Mouse (Mus musculus) bone marrow, adult 2 months (tissue): ENCODE results near the gene Praf2. TPM values are rescaled to one million over a fixed set of nuclear protein-coding genes. Genes with fewer than 3 reads are reported as not detected.
"Not testable (repeated sequence)": the region's sequence is repeated elsewhere in the genome, so short reads cannot be mapped to it uniquely, and the experiment has no call there.

ENCODE experiments used
- H3K27ac ChIP-seq: fragments of 200-500 bp; 2 replicates; pipeline ENCODE4 v1.5.1; 2012; ENCODE audit warnings: low read depth, mild to moderate bottlenecking, control low read depth, inconsistent platforms, low read length; ENCODE audit not compliant: control insufficient read depth, poor library complexity, insufficient read depth
- H3K4me1 ChIP-seq: fragments of 200-500 bp; 2 replicates; pipeline ENCODE4 v1.6.1; 2011; ENCODE audit warnings: low read length; ENCODE audit not compliant: control insufficient read depth, insufficient read depth
- H3K4me3 ChIP-seq: fragments of 200-500 bp; replicated peaks from 2 replicates; pipeline ENCODE3; 2011; ENCODE audit warnings: mild to moderate bottlenecking, low read depth, low read length, control low read depth; ENCODE audit not compliant: control insufficient read depth
- CTCF ChIP-seq: fragments of 200-500 bp; IDR thresholded peaks from 2 replicates; pipeline ENCODE4 v1.5.1; 2011; ENCODE audit warnings: low read length, control low read depth; ENCODE audit not compliant: control insufficient read depth, insufficient read depth
- POLR2A ChIP-seq: fragments of 200-500 bp; IDR thresholded peaks from 2 replicates; pipeline ENCODE4 v1.6.1; 2011; ENCODE audit warnings: low read depth, mild to moderate bottlenecking, control low read depth, low read length, borderline replicate concordance; ENCODE audit not compliant: control insufficient read depth
- whole genome bisulfite sequencing: fragments of 180-500 bp; shearing (Covaris S2); methylation state at CpG from one replicate; pipeline ENCODE4 v1.1.7; 2018; 5-methylcytosine and 5-hydroxymethylcytosine counted together
- polyA plus RNA-seq: library from polyadenylated mRNA; stranded (reverse); fragments of >200 nt; gene quantifications from 2 replicates; pipeline ENCODE4 v1.2.4, GENCODE M21; 2011; ENCODE audit warnings: low replicate concordance; ENCODE audit not compliant: missing spikeins, insufficient read depth, insufficient read length

Gene Praf2
- polyA plus RNA-seq, 1 experiment: 9.5 TPM

- no peaks in the 10 kb centered on the region for H3K4me1 ChIP-seq
- peak within 1 kb of the TSS; percentile 70 for H3K27ac ChIP-seq
- 7% methylated on average over 33 of the region's 33 CpGs for WGBS
- TF ChIP-seq CTCF (no peak), POLR2A (peak; percentile 67; the same call in 1 of the 2 replicates)
- H3K4me3 ChIP-seq: peak within 1 kb of the TSS; percentile 86
Measured at GRCm38 (mm10) chrX:7696954-7697381, 31.3 kb upstream of the Praf2 start, which contains the start of gene Gpkow. TSS of gene Gpkow (plus strand) at chrX:7697131.

DNA sequence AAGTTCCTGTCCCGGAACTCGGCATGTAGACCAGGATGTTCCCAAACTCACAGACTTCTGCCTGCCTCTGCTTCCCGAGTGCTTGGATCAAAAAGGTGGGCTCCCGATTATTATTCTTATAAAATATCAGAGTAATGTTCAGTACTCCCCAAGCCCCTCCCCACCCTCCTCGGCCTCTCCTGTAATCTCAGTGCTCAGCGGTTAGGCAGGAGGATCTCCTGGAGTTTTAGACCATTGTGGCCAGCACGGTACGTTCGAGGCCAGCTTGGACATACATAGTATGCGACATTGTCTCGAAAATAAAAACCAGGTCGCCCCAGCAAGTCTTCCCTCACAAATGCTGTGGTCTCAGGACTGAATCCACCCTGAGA, 14.5 kb upstream of the Praf2 start:
- 8% methylated on average over 6 of the region's 12 CpGs for WGBS
- H3K4me1 ChIP-seq, H3K27ac ChIP-seq: not testable (repeated sequence)
- H3K4me3 ChIP-seq: peak overlapping the region; percentile 51

GRCm38 (mm10) chrX:7714135-7714899, 13.9 kb upstream of the Praf2 start, which contains the start of gene Wdr45:
TSS of gene Wdr45 (plus strand) at chrX:7714333.
- Histone ChIP-seq H3K4me3 (peak within 1 kb of the TSS; percentile 51), H3K27ac (peak within 1 kb of the TSS; percentile 66)
- 24% methylated on average over 51 of the region's 60 CpGs for WGBS
- not testable (repeated sequence) for H3K4me1 ChIP-seq

GRCm38 (mm10) chrX:7716058-7716457, 12.2 kb upstream of the Praf2 start:
- not testable (repeated sequence) for H3K4me3 ChIP-seq, H3K27ac ChIP-seq, H3K4me1 ChIP-seq
- WGBS: 36% methylated on average over 1 of the region's 1 CpGs

DNA sequence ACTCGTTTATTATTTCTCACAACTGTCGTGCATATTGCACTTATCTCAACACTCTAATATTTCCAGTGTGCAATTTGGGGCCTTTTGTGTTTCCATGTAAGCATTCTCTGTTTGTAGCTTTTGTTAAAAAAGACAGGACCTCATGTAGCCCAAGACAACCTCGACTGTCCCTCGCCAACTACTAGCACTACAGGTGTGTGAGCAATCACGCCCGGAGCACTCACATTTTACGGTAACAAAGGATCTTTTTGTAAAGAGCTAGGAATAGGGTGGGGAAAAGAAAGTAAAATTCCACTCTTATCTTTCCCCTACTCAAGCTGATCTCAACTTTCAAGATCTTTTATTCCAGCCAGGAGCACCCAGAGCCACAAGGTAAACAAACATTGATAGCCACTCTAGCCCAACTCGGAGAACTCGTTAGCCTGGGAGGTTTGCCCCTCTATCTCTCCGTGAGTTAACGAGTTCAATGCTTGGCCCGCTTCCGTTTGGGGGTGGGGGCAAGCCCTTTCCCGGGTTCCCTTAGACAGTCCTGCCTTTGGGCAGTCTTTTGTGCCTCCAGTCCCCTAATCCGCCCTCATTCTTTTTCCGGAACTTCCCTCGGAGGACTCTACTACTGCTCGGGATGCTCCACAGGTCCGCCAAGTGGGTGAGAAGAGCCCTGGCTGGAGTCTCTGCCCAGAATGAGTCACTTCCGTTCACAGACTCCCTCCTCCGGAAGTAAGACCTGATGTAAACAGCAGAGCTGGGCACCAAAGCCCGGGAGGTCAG, 6.5 kb upstream of the Praf2 start, which contains the start of gene Gm45208:
Gene Gm45208 (plus strand): TSS at position 732 of the 768 bp plus-strand sequence.
- no peak for TF ChIP-seq POLR2A
- TF ChIP-seq CTCF: no peak
- Histone ChIP-seq H3K4me3 (peak within 1 kb of the TSS; percentile 99), H3K4me1 (no peaks in the 10 kb centered on the region), H3K27ac (peak within 1 kb of the TSS; percentile 92)
- whole genome bisulfite sequencing: 13% methylated on average over 22 of the region's 22 CpGs

DNA sequence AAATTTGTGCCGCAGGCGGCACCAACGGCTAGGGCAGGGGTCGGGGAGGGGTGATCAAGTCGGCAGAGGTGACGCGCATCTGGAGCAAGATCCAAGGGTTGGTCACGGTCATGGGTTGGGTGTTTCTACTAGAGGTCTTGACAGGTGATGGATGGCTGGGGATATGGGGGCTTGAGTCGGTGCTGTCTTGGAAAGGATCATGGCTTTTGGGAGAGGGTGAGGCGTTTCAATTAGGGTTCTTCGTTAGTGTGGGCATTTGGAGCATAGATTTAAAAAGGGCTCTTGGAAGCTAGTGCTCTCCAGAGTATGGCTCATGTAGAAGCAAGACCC, 6.0 kb upstream of the Praf2 start:
- 14% methylated on average over 11 of the region's 11 CpGs for WGBS
- peak overlapping the region; percentile 92 for H3K27ac ChIP-seq
- TF ChIP-seq POLR2A (peak; percentile 38; the same call in 1 of the 2 replicates), CTCF (no peak)
- no peaks in the 10 kb centered on the region for H3K4me1 ChIP-seq
- H3K4me3 ChIP-seq: peak overlapping the region; percentile 99

- Histone ChIP-seq H3K27ac (no peak overlapping the region; the same call in 1 of the 2 replicates), H3K4me1 (no peaks in the 10 kb centered on the region), H3K4me3 (peak overlapping the region; percentile 99)
- 9% methylated on average over 4 of the region's 4 CpGs for WGBS
- no peak for TF ChIP-seq CTCF
- TF ChIP-seq POLR2A: no peak
Measured at GRCm38 (mm10) chrX:7722691-7723090, 5.5 kb upstream of the Praf2 start.

DNA sequence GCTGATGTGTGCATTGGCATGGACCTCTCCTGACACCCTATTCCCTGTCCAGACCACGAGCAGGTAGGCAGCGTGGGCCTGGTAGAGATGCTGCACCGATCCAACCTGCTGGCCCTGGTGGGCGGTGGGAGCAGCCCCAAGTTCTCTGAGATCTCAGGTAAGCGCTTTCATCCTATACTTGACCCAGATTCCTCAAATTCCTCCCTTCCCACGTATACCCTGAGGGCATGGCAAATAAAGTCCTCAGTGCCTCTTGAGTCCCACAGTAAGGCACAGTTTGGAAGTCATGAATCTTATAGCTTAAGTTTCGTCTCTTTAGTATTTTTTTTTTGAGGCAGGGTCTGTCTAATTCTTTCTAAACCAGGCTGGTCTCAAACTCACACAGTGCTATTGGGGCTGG, 4.1 kb upstream of the Praf2 start:
- no peak for TF ChIP-seq POLR2A
- TF ChIP-seq CTCF: no peak
- WGBS: 80% methylated on average over 7 of the region's 7 CpGs
- Histone ChIP-seq H3K4me1 (no peaks in the 10 kb centered on the region; the same call in 1 of the 2 replicates), H3K27ac (no peak overlapping the region), H3K4me3 (no peak overlapping the region)

DNA sequence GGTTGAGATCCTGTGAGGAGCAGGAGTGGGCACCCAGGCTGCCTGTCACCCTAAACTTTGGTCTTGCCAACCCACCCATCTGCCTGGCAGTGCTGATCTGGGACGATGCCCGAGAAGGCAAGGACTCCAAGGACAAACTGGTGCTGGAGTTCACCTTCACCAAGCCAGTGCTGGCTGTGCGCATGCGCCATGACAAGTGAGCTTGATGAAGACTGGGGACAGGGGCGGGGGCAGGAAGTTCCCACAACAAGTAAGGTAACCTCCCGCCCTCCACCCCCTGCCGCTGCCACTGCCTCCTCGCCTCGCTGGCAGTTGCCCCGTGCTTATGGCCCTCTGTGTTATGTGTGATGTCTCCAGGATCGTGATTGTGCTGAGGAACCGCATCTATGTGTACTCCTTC, 2.4 kb upstream of the Praf2 start:
- TF ChIP-seq CTCF (no peak), POLR2A (no peak)
- H3K4me1 ChIP-seq: no peaks in the 10 kb centered on the region; the same call in 1 of the 2 replicates
- WGBS: 90% methylated on average over 12 of the region's 12 CpGs

More for the DNA sequence above, 2.4 kb upstream of the Praf2 start:
- Histone ChIP-seq H3K27ac (no peak overlapping the region), H3K4me3 (no peak overlapping the region)
